Mouse (Mus musculus): ENCODE results near the gene Gsg1l2. TPM values are rescaled to one million over a fixed set of nuclear protein-coding genes. Genes with fewer than 3 reads are reported as not detected.

Gsg1l2 gene
- not detected for polyA plus RNA-seq (2015; fragmentation: Illumina TruSeq; extraction: RNeasy Lipid Tissue Mini Kit (QIAGEN cat#74804); ENCODE audit: insufficient read depth, low read depth, low replicate concordance)

DNA sequence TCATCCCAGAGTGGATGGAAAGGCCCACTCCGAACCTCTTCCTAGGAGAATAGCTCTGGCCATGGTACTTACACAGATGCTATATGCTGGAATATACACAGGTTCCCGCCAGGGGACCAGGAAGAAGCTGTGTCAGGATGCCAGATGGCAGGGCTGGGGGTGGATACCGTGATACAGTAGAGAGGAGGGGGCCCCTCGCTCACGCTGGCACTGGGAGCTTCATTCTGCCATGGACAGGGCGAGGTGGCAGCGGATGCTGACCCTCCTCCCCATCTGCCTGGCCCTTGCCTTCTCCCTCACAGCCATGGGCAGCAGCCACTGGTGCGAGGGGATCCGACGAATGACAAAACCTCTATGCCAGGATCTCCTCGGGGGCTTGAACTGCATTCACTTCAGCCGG lies at the start of gene Gsg1l2:
Gsg1l2 (plus strand) TSS at position 230 of the 400 bp plus-strand sequence.

GRCm38 (mm10) chr11:67771053-67771452 lies 3.4 kb upstream of the Gsg1l2 start, which contains the start of gene Glp2r:
TSS of gene Glp2r (minus strand) at chr11:67771153.

DNA sequence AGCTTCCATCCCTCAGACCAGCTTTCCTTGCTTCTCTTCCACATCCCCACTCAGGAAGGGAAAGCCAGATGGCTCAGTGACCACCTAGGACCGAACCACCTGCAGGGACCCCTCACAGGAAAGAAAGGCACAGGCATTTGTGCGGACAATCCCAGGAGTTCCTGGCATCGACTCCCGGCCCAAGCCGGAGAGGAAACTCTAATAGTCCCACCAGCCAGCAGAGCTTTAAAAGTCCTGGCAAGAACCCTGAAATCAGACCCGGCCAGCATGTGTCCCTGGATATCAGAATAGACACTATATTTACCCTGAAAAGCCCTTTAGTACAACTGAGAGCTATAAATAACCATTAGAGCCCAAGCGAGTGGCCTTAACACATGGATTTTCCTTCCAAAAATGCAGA lies 23.5 kb downstream of the Gsg1l2 start, which contains the start of gene Dhrs7c:
Dhrs7c (plus strand) TSS at position 257 of the 400 bp plus-strand sequence.

Other genes starting within 250 kb of the Gsg1l2 start
- gene Rcvrn, start 79.3 kb upstream of the Gsg1l2 start, polyA plus RNA-seq (2015; fragmentation: Illumina TruSeq; extraction: RNeasy Lipid Tissue Mini Kit (QIAGEN cat#74804); ENCODE audit: insufficient read depth, low read depth, low replicate concordance): not detected
- gene Glp2r, start 3.5 kb upstream of the Gsg1l2 start, polyA plus RNA-seq (2015; fragmentation: Illumina TruSeq; extraction: RNeasy Lipid Tissue Mini Kit (QIAGEN cat#74804); ENCODE audit: insufficient read depth, low read depth, low replicate concordance): not detected
- not detected for gene Dhrs7c, start 23.6 kb downstream of the Gsg1l2 start, polyA plus RNA-seq (2015; fragmentation: Illumina TruSeq; extraction: RNeasy Lipid Tissue Mini Kit (QIAGEN cat#74804); ENCODE audit: insufficient read depth, low read depth, low replicate concordance)
- 3.3 TPM for gene Usp43, start 147.5 kb downstream of the Gsg1l2 start, polyA plus RNA-seq (2015; fragmentation: Illumina TruSeq; extraction: RNeasy Lipid Tissue Mini Kit (QIAGEN cat#74804); ENCODE audit: insufficient read depth, low read depth, low replicate concordance)
- not detected for gene Cfap52, start 191.0 kb downstream of the Gsg1l2 start, polyA plus RNA-seq (2015; fragmentation: Illumina TruSeq; extraction: RNeasy Lipid Tissue Mini Kit (QIAGEN cat#74804); ENCODE audit: insufficient read depth, low read depth, low replicate concordance)
- 12.0 TPM for gene Stx8, start 191.6 kb downstream of the Gsg1l2 start, polyA plus RNA-seq (2015; fragmentation: Illumina TruSeq; extraction: RNeasy Lipid Tissue Mini Kit (QIAGEN cat#74804); ENCODE audit: insufficient read depth, low read depth, low replicate concordance)